Mouse (Mus musculus): ENCODE results near the gene Pknox2.

DNA sequence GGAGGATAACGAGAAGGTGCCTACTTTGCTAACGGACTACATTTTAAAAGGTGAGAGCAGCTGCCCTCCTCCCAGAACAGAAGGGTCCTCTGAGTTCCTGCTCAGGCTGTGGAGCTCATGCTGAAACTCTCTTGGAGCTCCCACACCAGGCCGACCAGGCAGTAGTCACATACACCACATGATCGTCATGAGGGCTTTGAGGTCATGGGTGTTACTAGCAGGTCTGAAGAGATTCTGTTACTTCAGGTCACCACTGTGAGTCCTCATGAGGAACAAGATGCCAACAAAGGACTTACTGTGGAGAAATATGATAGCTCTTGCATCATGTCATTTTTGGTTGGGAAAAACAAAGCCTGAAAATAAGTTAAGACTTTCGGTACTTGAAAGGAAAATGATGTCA lies 270.9 kb downstream of the Pknox2 start:
- TF ChIP-seq CTCF (conservative IDR thresholded peaks at IDR 0.05; ENCODE audit: low read length) (no peak), POU5F1 (IDR thresholded peaks at IDR 0.05; ENCODE audit: borderline replicate concordance, low read length) (no peak), NANOG (IDR thresholded peaks at IDR 0.05; ENCODE audit: borderline replicate concordance, low read length) (no peak)

All from E14TG2a.4 (cell line).